Mouse (Mus musculus) kidney, postnatal 10 days (tissue): ENCODE results near the gene Gabrd.

ENCODE experiments used
- DNase-seq: peaks from one replicate; pipeline ENCODE4 v3.0.0; 2021; ENCODE audit warnings: mixed read lengths

The Gabrd gene

GRCm38 (mm10) chr4:155343415-155344298, 54.3 kb downstream of the Gabrd start:
- DNase-seq = no peak

DNA sequence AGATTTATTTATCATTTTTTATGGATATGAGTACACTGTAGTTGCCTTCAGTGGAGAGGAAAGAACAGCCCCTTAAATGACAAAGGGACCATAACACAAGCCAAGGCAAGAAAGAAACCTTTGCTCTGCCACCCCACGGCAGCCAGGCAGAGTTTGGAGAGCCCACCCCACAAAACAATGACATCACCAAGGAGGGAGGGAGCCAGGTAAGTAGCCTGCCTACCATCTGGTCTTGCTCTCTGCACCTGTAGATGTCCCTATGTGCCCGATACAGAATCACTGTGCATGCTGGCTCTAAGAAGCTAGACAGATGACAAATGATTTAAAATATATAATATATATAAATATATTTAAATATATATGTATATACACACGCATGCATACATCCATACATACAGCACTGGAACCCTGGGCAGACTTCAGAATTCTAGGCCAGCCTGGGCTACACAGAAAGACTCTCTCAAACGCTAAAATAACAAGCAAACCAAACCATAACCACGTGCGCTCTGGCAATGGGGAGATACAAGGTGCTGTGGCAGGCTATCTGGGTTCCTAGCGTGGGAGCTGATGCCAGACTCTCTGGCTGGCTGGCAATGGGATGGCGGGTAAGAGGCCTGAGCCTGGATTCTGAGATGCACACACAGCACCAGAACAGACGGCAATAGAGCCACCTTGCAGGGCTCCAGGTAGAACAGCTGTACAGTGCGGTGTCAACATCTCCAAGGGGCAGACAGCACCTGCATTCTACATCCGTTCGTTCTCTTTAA, 61.4 kb downstream of the Gabrd start:
- DNase-seq = no peak
